Mouse (Mus musculus): ENCODE measurements around the gene Cmtm8. TPM values are rescaled to one million over a fixed set of nuclear protein-coding genes. Genes with fewer than 3 reads are reported as not detected.

The Cmtm8 gene
- polyA plus RNA-seq, 1 experiment from 2014 or later, result 10.9 TPM

- H3K4me1 ChIP-seq, result no peaks in the 10 kb centered on the region
- H3K4me3 ChIP-seq (replicated peaks), result no peak overlapping the region
- no peaks in the 10 kb centered on the region for H3K9me3 ChIP-seq (replicated peaks)
- no peaks in the 10 kb centered on the region for H3K27me3 ChIP-seq (replicated peaks)
- no peak overlapping the region for H3K9ac ChIP-seq (replicated peaks)
- H3K4me2 ChIP-seq, result no peak overlapping the region
- no peak for ATAC-seq (ENCODE audit: low FRiP score)
- H3K27ac ChIP-seq (replicated peaks), result no peak overlapping the region
- no peaks in the 10 kb centered on the region for H3K36me3 ChIP-seq
- 59% methylated on average over 15 of the region's 15 CpGs for WGBS
Observed at GRCm38 (mm10) chr9:114821548-114822289, 22.2 kb downstream of the Cmtm8 start.

- Histone ChIP-seq H3K9ac (replicated peaks) (no peak overlapping the region), H3K27ac (replicated peaks) (no peak overlapping the region), H3K4me2 (no peak overlapping the region), H3K4me1 (no peaks in the 10 kb centered on the region), H3K9me3 (replicated peaks) (no peaks in the 10 kb centered on the region), H3K36me3 (no peaks in the 10 kb centered on the region), H3K27me3 (replicated peaks) (no peaks in the 10 kb centered on the region), H3K4me3 (replicated peaks) (no peak overlapping the region)
- WGBS, result 87% methylated on average over 3 of the region's 3 CpGs
- no peak for ATAC-seq (ENCODE audit: low FRiP score)
Observed at GRCm38 (mm10) chr9:114818918-114819317, 25.0 kb downstream of the Cmtm8 start.

- Histone ChIP-seq H3K9me3 (replicated peaks) (no peaks in the 10 kb centered on the region), H3K27ac (replicated peaks) (no peak overlapping the region), H3K4me3 (replicated peaks) (no peak overlapping the region), H3K4me2 (no peak overlapping the region), H3K4me1 (no peaks in the 10 kb centered on the region), H3K27me3 (replicated peaks) (no peaks in the 10 kb centered on the region), H3K9ac (replicated peaks) (no peak overlapping the region), H3K36me3 (no peaks in the 10 kb centered on the region)
- no peak for ATAC-seq (ENCODE audit: low FRiP score)
- WGBS, result 73% methylated on average over 7 of the region's 7 CpGs
Observed at GRCm38 (mm10) chr9:114817012-114817411, 26.9 kb downstream of the Cmtm8 start.

DNA sequence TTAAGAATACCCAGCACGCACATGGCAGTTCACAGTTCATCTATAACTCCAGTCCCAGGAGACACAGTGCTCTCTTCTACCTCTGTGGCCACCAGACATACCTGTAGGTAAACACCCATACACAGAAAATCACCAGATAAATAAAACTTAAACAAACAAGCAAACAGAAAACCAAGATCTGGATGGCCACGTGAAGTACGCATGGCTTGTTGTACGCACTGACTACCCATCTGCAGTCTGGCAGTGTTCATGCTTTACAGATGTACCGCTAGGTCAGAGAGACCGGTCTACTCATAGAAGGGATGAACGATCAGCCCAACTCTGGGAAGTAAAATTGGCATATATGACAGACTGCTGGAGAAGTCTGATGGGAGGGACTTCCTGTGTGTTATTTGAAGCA is 27.8 kb downstream of the Cmtm8 start:
- no peaks in the 10 kb centered on the region for H3K9me3 ChIP-seq (replicated peaks)
- no peak overlapping the region for H3K27ac ChIP-seq (replicated peaks)
- H3K4me3 ChIP-seq (replicated peaks), result no peak overlapping the region
- H3K4me2 ChIP-seq, result no peak overlapping the region
- ATAC-seq (ENCODE audit: low FRiP score), result no peak
- H3K9ac ChIP-seq (replicated peaks), result no peak overlapping the region
- H3K4me1 ChIP-seq, result no peaks in the 10 kb centered on the region
- 97% methylated on average over 7 of the region's 7 CpGs for WGBS
- H3K36me3 ChIP-seq, result no peaks in the 10 kb centered on the region
- H3K27me3 ChIP-seq (replicated peaks), result no peaks in the 10 kb centered on the region

- Histone ChIP-seq H3K4me3 (replicated peaks) (no peak overlapping the region), H3K9me3 (replicated peaks) (no peaks in the 10 kb centered on the region), H3K27me3 (replicated peaks) (no peaks in the 10 kb centered on the region), H3K27ac (replicated peaks) (no peak overlapping the region), H3K9ac (replicated peaks) (no peak overlapping the region), H3K36me3 (no peaks in the 10 kb centered on the region), H3K4me1 (no peaks in the 10 kb centered on the region), H3K4me2 (no peak overlapping the region)
- whole genome bisulfite sequencing, result 81% methylated on average over 4 of the region's 4 CpGs
- no peak for ATAC-seq (ENCODE audit: low FRiP score)
Observed at GRCm38 (mm10) chr9:114815315-114815714, 28.6 kb downstream of the Cmtm8 start.

DNA sequence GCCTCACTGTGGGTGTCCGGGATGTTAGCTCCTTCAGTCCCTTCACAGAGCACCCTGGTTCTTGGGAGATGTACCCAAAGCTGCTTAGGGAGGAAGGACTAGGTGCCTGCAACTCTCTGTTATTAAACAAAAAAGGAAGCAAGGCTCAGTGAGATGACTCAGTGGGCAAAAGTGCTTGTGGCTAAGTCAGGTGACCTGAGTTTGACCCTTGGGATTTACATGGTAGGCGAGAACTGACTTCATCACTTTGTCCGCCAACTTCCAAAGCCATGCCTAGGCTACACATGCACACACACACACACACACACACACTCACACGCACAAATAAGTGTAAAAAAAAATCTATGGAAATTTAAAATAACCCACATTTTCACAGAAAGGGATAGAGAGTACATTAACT is 32.0 kb downstream of the Cmtm8 start:
- no peak overlapping the region for H3K9ac ChIP-seq (replicated peaks)
- H3K27me3 ChIP-seq (replicated peaks), result no peaks in the 10 kb centered on the region
- no peak overlapping the region for H3K4me2 ChIP-seq
- 93% methylated on average over 4 of the region's 4 CpGs for WGBS
- no peak overlapping the region for H3K27ac ChIP-seq (replicated peaks)
- H3K9me3 ChIP-seq (replicated peaks), result no peaks in the 10 kb centered on the region
- H3K4me1 ChIP-seq, result no peaks in the 10 kb centered on the region
- no peak for ATAC-seq (ENCODE audit: low FRiP score)
- no peaks in the 10 kb centered on the region for H3K36me3 ChIP-seq
- H3K4me3 ChIP-seq (replicated peaks), result no peak overlapping the region

GRCm38 (mm10) chr9:114810837-114811236 is 33.1 kb downstream of the Cmtm8 start:
- 77% methylated on average over 11 of the region's 11 CpGs for WGBS
- no peak for ATAC-seq (ENCODE audit: low FRiP score)
- H3K4me3 ChIP-seq (replicated peaks), result no peak overlapping the region
- H3K27me3 ChIP-seq (replicated peaks), result no peaks in the 10 kb centered on the region
- H3K9ac ChIP-seq (replicated peaks), result no peak overlapping the region
- H3K4me1 ChIP-seq, result no peaks in the 10 kb centered on the region
- H3K9me3 ChIP-seq (replicated peaks), result no peaks in the 10 kb centered on the region
- H3K27ac ChIP-seq (replicated peaks), result no peak overlapping the region
- H3K36me3 ChIP-seq, result no peaks in the 10 kb centered on the region
- no peak overlapping the region for H3K4me2 ChIP-seq

DNA sequence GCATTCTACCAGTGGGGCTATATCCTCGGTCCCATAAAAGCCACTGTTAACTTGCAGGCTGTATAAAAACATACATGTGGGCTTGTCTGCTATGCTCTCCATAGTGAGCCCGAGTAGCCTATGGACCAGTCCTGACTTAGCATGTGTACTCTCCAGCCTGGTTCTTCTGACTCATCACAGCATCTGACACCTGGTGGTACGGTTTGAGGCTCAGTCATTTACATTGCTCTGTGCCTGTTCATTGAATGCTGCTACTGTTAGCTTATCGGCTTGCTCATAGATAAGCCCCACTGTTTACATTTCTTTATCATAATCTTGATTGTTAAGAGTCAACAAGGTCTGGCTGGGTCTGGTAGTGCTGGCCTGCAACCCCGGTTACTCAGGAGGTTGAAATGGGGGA is 35.3 kb downstream of the Cmtm8 start:
- Histone ChIP-seq H3K9ac (replicated peaks) (no peak overlapping the region), H3K4me3 (replicated peaks) (no peak overlapping the region), H3K4me1 (no peaks in the 10 kb centered on the region), H3K27ac (replicated peaks) (no peak overlapping the region), H3K4me2 (no peak overlapping the region), H3K9me3 (replicated peaks) (no peaks in the 10 kb centered on the region), H3K36me3 (no peaks in the 10 kb centered on the region), H3K27me3 (replicated peaks) (no peaks in the 10 kb centered on the region)
- 87% methylated on average over 5 of the region's 5 CpGs for WGBS
- no peak for ATAC-seq (ENCODE audit: low FRiP score)

GRCm38 (mm10) chr9:114807261-114807660 is 36.7 kb downstream of the Cmtm8 start:
- no peaks in the 10 kb centered on the region for H3K36me3 ChIP-seq
- H3K4me2 ChIP-seq, result no peak overlapping the region
- H3K9me3 ChIP-seq (replicated peaks), result no peaks in the 10 kb centered on the region
- no peak overlapping the region for H3K9ac ChIP-seq (replicated peaks)
- 79% methylated on average over 8 of the region's 8 CpGs for WGBS
- no peaks in the 10 kb centered on the region for H3K4me1 ChIP-seq
- H3K27me3 ChIP-seq (replicated peaks), result 0 out of 2 replicates have a peak, but pooled peaks cover under 1% of the 10 kb centered on the region
- H3K4me3 ChIP-seq (replicated peaks), result no peak overlapping the region
- no peak for ATAC-seq (ENCODE audit: low FRiP score)
- H3K27ac ChIP-seq (replicated peaks), result no peak overlapping the region

- Histone ChIP-seq H3K27me3 (replicated peaks) (0 out of 2 replicates have a peak, but pooled peaks cover 3% of the 10 kb centered on the region), H3K27ac (replicated peaks) (no peak overlapping the region), H3K4me1 (peaks cover 4% of the 10 kb centered on the region; the same call in 1 of the 2 replicates), H3K36me3 (no peaks in the 10 kb centered on the region), H3K9ac (replicated peaks) (no peak overlapping the region), H3K4me3 (replicated peaks) (no peak overlapping the region), H3K4me2 (no peak overlapping the region), H3K9me3 (replicated peaks) (no peaks in the 10 kb centered on the region)
- whole genome bisulfite sequencing, result 55% methylated on average over 19 of the region's 19 CpGs
- no peak for ATAC-seq (ENCODE audit: low FRiP score)
Observed at GRCm38 (mm10) chr9:114805151-114805671, 38.7 kb downstream of the Cmtm8 start.

DNA sequence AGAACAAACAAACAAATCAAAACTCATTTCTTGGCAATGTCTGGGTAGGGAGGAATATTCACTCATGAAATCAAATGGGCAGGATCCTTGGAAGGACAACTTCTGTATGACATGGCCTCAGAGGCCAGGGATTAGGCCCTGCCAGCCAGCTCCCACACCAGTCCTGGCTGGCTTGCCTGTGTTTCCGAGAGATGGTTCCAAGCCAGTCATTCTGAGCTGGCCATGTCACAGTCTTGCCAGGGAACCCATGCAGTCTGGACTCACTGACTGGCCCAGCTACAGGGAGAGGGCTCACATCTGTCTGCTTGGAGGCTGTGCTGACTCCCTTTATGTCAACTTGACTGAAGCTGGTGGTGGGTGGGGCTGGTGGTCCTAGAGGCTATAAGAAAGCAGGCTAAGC is 41.8 kb downstream of the Cmtm8 start:
- H3K27me3 ChIP-seq (replicated peaks), result 0 out of 2 replicates have a peak, but pooled peaks cover 3% of the 10 kb centered on the region
- peaks cover 7% of the 10 kb centered on the region for H3K4me1 ChIP-seq
- WGBS, result 62% methylated on average over 1 of the region's 1 CpGs
- no peak for ATAC-seq (ENCODE audit: low FRiP score)
- H3K9me3 ChIP-seq (replicated peaks), result no peaks in the 10 kb centered on the region
- H3K36me3 ChIP-seq, result no peaks in the 10 kb centered on the region
- H3K4me3 ChIP-seq (replicated peaks), result no peak overlapping the region
- no peak overlapping the region for H3K9ac ChIP-seq (replicated peaks)
- H3K4me2 ChIP-seq, result no peak overlapping the region
- H3K27ac ChIP-seq (replicated peaks), result no peak overlapping the region

DNA sequence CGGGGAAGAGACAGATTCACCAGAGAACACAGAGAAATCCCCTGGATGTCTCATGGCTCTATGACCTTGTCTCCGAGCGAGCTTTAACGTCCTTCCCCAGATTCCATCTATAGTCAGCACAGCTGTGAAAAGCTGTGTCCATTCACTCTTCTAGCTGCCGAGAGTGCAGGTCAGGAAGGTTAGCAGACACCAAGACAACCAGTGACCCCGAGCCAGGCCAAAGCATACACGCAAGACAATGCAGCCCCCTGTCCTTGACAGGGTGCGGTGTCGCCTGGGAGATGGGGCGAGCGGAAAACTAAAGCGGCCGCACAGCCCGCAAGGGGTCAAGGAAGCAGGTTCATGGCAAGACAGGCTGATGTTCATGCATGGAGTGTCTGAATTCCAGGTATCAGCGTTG is 42.7 kb downstream of the Cmtm8 start:
- H3K9me3 ChIP-seq (replicated peaks), result no peaks in the 10 kb centered on the region
- H3K27me3 ChIP-seq (replicated peaks), result 0 out of 2 replicates have a peak, but pooled peaks cover 3% of the 10 kb centered on the region
- 27% methylated on average over 15 of the region's 15 CpGs for WGBS
- H3K4me3 ChIP-seq (replicated peaks), result no peak overlapping the region
- H3K9ac ChIP-seq (replicated peaks), result no peak overlapping the region
- no peak overlapping the region for H3K27ac ChIP-seq (replicated peaks)
- no peak for ATAC-seq (ENCODE audit: low FRiP score)
- no peak overlapping the region for H3K4me2 ChIP-seq
- H3K36me3 ChIP-seq, result no peaks in the 10 kb centered on the region
- H3K4me1 ChIP-seq, result peaks cover 7% of the 10 kb centered on the region

All from neural tube, embryonic 15.5 days (tissue).